Mouse (Mus musculus): ENCODE measurements around the gene 1700020A23Rik. TPM values are rescaled to one million over a fixed set of nuclear protein-coding genes. Genes with fewer than 3 reads are reported as not detected.

The 1700020A23Rik gene
- polyA plus RNA-seq, 1 experiment, result not detected

- H3K4me3 ChIP-seq (ENCODE audit: low read depth, low read length), result no peak overlapping the region
- H3K36me3 ChIP-seq (ENCODE audit: control insufficient read depth, insufficient read depth, low read length, poor library complexity, severe bottlenecking), result no peaks in the 10 kb centered on the region
- no peak overlapping the region for H3K27ac ChIP-seq (ENCODE audit: insufficient read depth, low read length)
- TF ChIP-seq POLR2A (IDR thresholded peaks at IDR 0.05; ENCODE audit: insufficient read depth, low read length) (no peak), EP300 (IDR thresholded peaks at IDR 0.05; ENCODE audit: insufficient read depth, low read depth, low read length) (no peak), CTCF (IDR thresholded peaks at IDR 0.05; ENCODE audit: low read depth, low read length) (no peak)
- no peaks in the 10 kb centered on the region for H3K4me1 ChIP-seq (ENCODE audit: control insufficient read depth, insufficient read depth, low read length)
- no peaks in the 10 kb centered on the region for H3K9me3 ChIP-seq (replicated peaks; ENCODE audit: control insufficient read depth, insufficient read depth, low read length, poor library complexity, severe bottlenecking)
- H3K9ac ChIP-seq (ENCODE audit: low read depth, poor library complexity, severe bottlenecking), result no peak overlapping the region
- no peaks in the 10 kb centered on the region for H3K27me3 ChIP-seq (ENCODE audit: control insufficient read depth, insufficient read depth, low read length, poor library complexity, severe bottlenecking)
Observed at GRCm38 (mm10) chr2:130421781-130422620, 16.9 kb downstream of the 1700020A23Rik start.

- TF ChIP-seq CTCF (IDR thresholded peaks at IDR 0.05; ENCODE audit: low read depth, low read length) (no peak), POLR2A (IDR thresholded peaks at IDR 0.05; ENCODE audit: insufficient read depth, low read length) (no peak), EP300 (IDR thresholded peaks at IDR 0.05; ENCODE audit: insufficient read depth, low read depth, low read length) (no peak)
Observed at GRCm38 (mm10) chr2:130423397-130424125, 18.5 kb downstream of the 1700020A23Rik start.

GRCm38 (mm10) chr2:130424126-130424853, 19.2 kb downstream of the 1700020A23Rik start, which contains the start of the genes Vps16 and Pced1a:
Gene Vps16 (plus strand): TSS chr2:130424339.
Gene Pced1a (minus strand): TSS chr2:130424701.
- Histone ChIP-seq H3K9ac (ENCODE audit: low read depth, poor library complexity, severe bottlenecking) (peak within 1 kb of the TSS; percentile 69), H3K4me1 (ENCODE audit: control insufficient read depth, insufficient read depth, low read length) (no peaks in the 10 kb centered on the region), H3K27me3 (ENCODE audit: control insufficient read depth, insufficient read depth, low read length, poor library complexity, severe bottlenecking) (no peaks in the 10 kb centered on the region), H3K36me3 (ENCODE audit: control insufficient read depth, insufficient read depth, low read length, poor library complexity, severe bottlenecking) (no peaks in the 10 kb centered on the region), H3K27ac (ENCODE audit: insufficient read depth, low read length) (no peak within 1 kb of the TSS), H3K9me3 (replicated peaks; ENCODE audit: control insufficient read depth, insufficient read depth, low read length, poor library complexity, severe bottlenecking) (no peaks in the 10 kb centered on the region), H3K4me3 (ENCODE audit: low read depth, low read length) (peak within 1 kb of the TSS; percentile 93)
- TF ChIP-seq POLR2A (IDR thresholded peaks at IDR 0.05; ENCODE audit: insufficient read depth, low read length), result no peak
- TF ChIP-seq CTCF (IDR thresholded peaks at IDR 0.05; ENCODE audit: low read depth, low read length), result peak; percentile 2
- TF ChIP-seq EP300 (IDR thresholded peaks at IDR 0.05; ENCODE audit: insufficient read depth, low read depth, low read length), result no peak

More at GRCm38 (mm10) chr2:130423397-130424125, 18.5 kb downstream of the 1700020A23Rik start:
- Histone ChIP-seq H3K9ac (ENCODE audit: low read depth, poor library complexity, severe bottlenecking) (peak overlapping the region; percentile 69), H3K9me3 (replicated peaks; ENCODE audit: control insufficient read depth, insufficient read depth, low read length, poor library complexity, severe bottlenecking) (no peaks in the 10 kb centered on the region), H3K27ac (ENCODE audit: insufficient read depth, low read length) (no peak overlapping the region), H3K4me1 (ENCODE audit: control insufficient read depth, insufficient read depth, low read length) (no peaks in the 10 kb centered on the region), H3K27me3 (ENCODE audit: control insufficient read depth, insufficient read depth, low read length, poor library complexity, severe bottlenecking) (no peaks in the 10 kb centered on the region), H3K36me3 (ENCODE audit: control insufficient read depth, insufficient read depth, low read length, poor library complexity, severe bottlenecking) (no peaks in the 10 kb centered on the region), H3K4me3 (ENCODE audit: low read depth, low read length) (peak overlapping the region; percentile 93)

GRCm38 (mm10) chr2:130425112-130425511, 20.1 kb downstream of the 1700020A23Rik start:
- no peaks in the 10 kb centered on the region for H3K27me3 ChIP-seq (ENCODE audit: control insufficient read depth, insufficient read depth, low read length, poor library complexity, severe bottlenecking)
- no peak overlapping the region for H3K27ac ChIP-seq (ENCODE audit: insufficient read depth, low read length)

GRCm38 (mm10) chr2:130429851-130430250, 24.8 kb downstream of the 1700020A23Rik start:
- H3K4me3 ChIP-seq (ENCODE audit: low read depth, low read length), result no peak overlapping the region
- no peaks in the 10 kb centered on the region for H3K9me3 ChIP-seq (replicated peaks; ENCODE audit: control insufficient read depth, insufficient read depth, low read length, poor library complexity, severe bottlenecking)
- TF ChIP-seq CTCF (IDR thresholded peaks at IDR 0.05; ENCODE audit: low read depth, low read length) (no peak), POLR2A (IDR thresholded peaks at IDR 0.05; ENCODE audit: insufficient read depth, low read length) (no peak), EP300 (IDR thresholded peaks at IDR 0.05; ENCODE audit: insufficient read depth, low read depth, low read length) (no peak)
- H3K9ac ChIP-seq (ENCODE audit: low read depth, poor library complexity, severe bottlenecking), result no peak overlapping the region
- no peaks in the 10 kb centered on the region for H3K4me1 ChIP-seq (ENCODE audit: control insufficient read depth, insufficient read depth, low read length)
- H3K36me3 ChIP-seq (ENCODE audit: control insufficient read depth, insufficient read depth, low read length, poor library complexity, severe bottlenecking), result peaks cover 3% of the 10 kb centered on the region; the same call in 1 of the 2 replicates
- no peaks in the 10 kb centered on the region for H3K27me3 ChIP-seq (ENCODE audit: control insufficient read depth, insufficient read depth, low read length, poor library complexity, severe bottlenecking)
- H3K27ac ChIP-seq (ENCODE audit: insufficient read depth, low read length), result no peak overlapping the region

More at GRCm38 (mm10) chr2:130425112-130425511, 20.1 kb downstream of the 1700020A23Rik start:
- H3K4me3 ChIP-seq (ENCODE audit: low read depth, low read length), result peak overlapping the region; percentile 93
- peak overlapping the region; percentile 69 for H3K9ac ChIP-seq (ENCODE audit: low read depth, poor library complexity, severe bottlenecking)
- no peaks in the 10 kb centered on the region for H3K9me3 ChIP-seq (replicated peaks; ENCODE audit: control insufficient read depth, insufficient read depth, low read length, poor library complexity, severe bottlenecking)
- H3K36me3 ChIP-seq (ENCODE audit: control insufficient read depth, insufficient read depth, low read length, poor library complexity, severe bottlenecking), result no peaks in the 10 kb centered on the region
- TF ChIP-seq CTCF (IDR thresholded peaks at IDR 0.05; ENCODE audit: low read depth, low read length) (no peak), POLR2A (IDR thresholded peaks at IDR 0.05; ENCODE audit: insufficient read depth, low read length) (no peak), EP300 (IDR thresholded peaks at IDR 0.05; ENCODE audit: insufficient read depth, low read depth, low read length) (no peak)
- no peaks in the 10 kb centered on the region for H3K4me1 ChIP-seq (ENCODE audit: control insufficient read depth, insufficient read depth, low read length)
